Mouse (Mus musculus) layer of hippocampus, adult 9-11 months (tissue): ENCODE measurements around the gene Fam169b.

Experiments used
- DNase-seq: peaks from one replicate; pipeline ENCODE4 v3.0.0; 2022

Gene Fam169b

GRCm38 (mm10) chr7:68273515-68273914, at the start of gene Fam169b:
TSS of gene Fam169b (plus strand) at chr7:68273839.
- DNase-seq, result no peak

GRCm38 (mm10) chr7:68224006-68224405, 49.6 kb upstream of the Fam169b start:
- DNase-seq, result no peak

GRCm38 (mm10) chr7:68225427-68226054, 48.1 kb upstream of the Fam169b start:
- no peak for DNase-seq

GRCm38 (mm10) chr7:68227021-68227420, 46.6 kb upstream of the Fam169b start:
- DNase-seq, result no peak

- DNase-seq, result no peak
Measured at GRCm38 (mm10) chr7:68227621-68228020, 46.0 kb upstream of the Fam169b start.

GRCm38 (mm10) chr7:68228491-68228890, 45.1 kb upstream of the Fam169b start:
- no peak for DNase-seq

GRCm38 (mm10) chr7:68230831-68231230, 42.8 kb upstream of the Fam169b start:
- no peak for DNase-seq

GRCm38 (mm10) chr7:68232521-68232920, 41.1 kb upstream of the Fam169b start:
- DNase-seq, result no peak

GRCm38 (mm10) chr7:68233619-68234223, 39.9 kb upstream of the Fam169b start:
- DNase-seq, result no peak

- no peak for DNase-seq
Measured at GRCm38 (mm10) chr7:68236817-68237216, 36.8 kb upstream of the Fam169b start.

GRCm38 (mm10) chr7:68239220-68239827, 34.3 kb upstream of the Fam169b start:
- DNase-seq, result no peak

- no peak for DNase-seq
Measured at GRCm38 (mm10) chr7:68241205-68241604, 32.4 kb upstream of the Fam169b start.

- no peak for DNase-seq
Measured at GRCm38 (mm10) chr7:68245681-68246080, 28.0 kb upstream of the Fam169b start.

GRCm38 (mm10) chr7:68246249-68246648, 27.4 kb upstream of the Fam169b start:
- DNase-seq, result no peak

- no peak for DNase-seq
Measured at GRCm38 (mm10) chr7:68250411-68250810, 23.2 kb upstream of the Fam169b start.

GRCm38 (mm10) chr7:68250902-68251301, 22.7 kb upstream of the Fam169b start:
- DNase-seq, result no peak

- DNase-seq, result no peak
Measured at GRCm38 (mm10) chr7:68257767-68258166, 15.9 kb upstream of the Fam169b start.

- no peak for DNase-seq
Measured at GRCm38 (mm10) chr7:68258326-68259150, 15.1 kb upstream of the Fam169b start.

GRCm38 (mm10) chr7:68259523-68260081, 14.0 kb upstream of the Fam169b start:
- DNase-seq, result no peak

- no peak for DNase-seq
Measured at GRCm38 (mm10) chr7:68262612-68263200, 10.9 kb upstream of the Fam169b start.

GRCm38 (mm10) chr7:68263346-68264027, 10.2 kb upstream of the Fam169b start:
- peak; percentile 17 for DNase-seq

- DNase-seq, result no peak
Measured at GRCm38 (mm10) chr7:68264028-68264453, 9.6 kb upstream of the Fam169b start, which contains the start of gene Pgpep1l. TSS of gene Pgpep1l (minus strand) at chr7:68264233.
